Mouse (Mus musculus) retina, adult 2 months (tissue): ENCODE data around the gene Strada.
"Not testable (repeated sequence)": the region's sequence is repeated elsewhere in the genome, so short reads cannot be mapped to it uniquely, and the experiment has no call there.

Source experiments
- DNase-seq: peaks from one replicate; pipeline ENCODE4 v3.0.0-alpha.2; 2012; ENCODE audit warnings: low read depth, low spot score

Gene Strada

DNA sequence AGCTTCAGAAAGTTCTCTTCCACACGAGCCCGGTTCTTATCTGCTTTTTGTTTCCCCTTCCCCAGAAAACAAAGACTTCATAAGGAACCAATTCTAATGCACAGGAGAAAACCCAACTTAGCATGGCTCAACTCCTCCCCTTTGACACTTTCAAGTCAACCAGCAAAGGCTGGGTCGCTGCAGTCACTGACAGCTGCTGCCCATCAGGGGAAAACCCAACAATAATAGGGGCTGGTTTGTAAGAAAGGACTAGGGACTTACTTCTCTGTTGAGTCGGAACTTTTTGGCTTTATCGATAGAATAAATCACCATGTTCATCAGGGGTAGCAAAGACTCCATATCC, at the start of gene Strada:
Gene Strada, minus strand, starts transcription at position 46 of the 343 bp plus-strand sequence.
- no peak for DNase-seq

DNA sequence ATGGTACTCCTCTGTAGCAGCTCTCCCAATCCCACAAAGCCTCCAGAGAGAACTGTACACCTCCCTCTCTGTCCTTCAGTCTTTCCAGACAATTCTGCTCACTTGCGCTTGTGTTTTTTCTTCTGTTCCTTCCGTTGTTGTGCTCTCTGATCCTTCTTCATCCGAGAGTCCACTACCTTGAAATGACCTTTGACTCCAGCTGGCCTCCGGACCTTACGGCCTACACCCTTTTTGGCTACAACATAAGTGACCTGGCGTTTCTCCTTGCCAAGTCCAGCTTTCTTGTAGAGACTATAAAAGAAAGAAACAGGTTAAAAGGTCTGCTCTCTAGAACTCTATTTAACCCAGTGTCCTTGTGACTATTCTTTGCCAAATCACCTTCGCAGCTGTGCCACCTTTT, 47.4 kb upstream of the Strada start:
- DNase-seq: no peak

DNA sequence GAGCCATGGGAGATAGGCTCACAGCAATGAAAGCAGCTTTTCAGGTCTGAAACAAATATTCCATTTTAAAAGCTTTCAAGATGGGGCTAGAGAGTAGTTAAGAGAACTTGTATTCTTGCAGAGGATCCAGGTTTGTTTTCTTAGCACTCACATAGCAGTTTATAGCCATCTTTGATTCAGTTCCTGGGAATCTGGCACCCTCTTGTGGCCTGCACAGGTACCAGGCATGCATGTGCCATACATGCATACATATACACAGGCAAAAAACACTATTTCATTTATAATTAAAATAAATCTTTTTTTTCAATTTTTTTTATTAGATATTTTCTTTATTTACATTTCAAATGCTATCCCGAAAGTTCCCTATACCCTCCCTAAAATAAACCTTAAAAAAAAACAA, 44.9 kb upstream of the Strada start:
- DNase-seq: no peak

DNA sequence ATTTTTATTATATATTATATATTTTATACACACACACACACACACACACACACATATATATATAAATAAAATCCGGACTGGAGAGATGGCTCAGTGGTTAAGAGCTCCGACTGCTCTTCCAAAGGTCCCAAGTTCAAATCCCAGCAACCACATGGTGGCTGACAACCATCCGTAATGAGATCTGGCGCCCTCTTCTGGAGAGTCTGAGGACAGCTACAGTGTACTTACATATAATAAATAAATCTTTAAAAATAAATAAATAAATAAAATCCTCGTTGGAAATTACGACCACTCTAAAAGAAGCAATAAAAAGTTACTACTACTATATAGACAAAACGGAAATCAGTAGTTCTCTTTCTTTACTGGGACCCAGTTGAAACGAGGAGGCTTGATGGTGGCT, 32.0 kb upstream of the Strada start:
- not testable (repeated sequence) for DNase-seq

DNA sequence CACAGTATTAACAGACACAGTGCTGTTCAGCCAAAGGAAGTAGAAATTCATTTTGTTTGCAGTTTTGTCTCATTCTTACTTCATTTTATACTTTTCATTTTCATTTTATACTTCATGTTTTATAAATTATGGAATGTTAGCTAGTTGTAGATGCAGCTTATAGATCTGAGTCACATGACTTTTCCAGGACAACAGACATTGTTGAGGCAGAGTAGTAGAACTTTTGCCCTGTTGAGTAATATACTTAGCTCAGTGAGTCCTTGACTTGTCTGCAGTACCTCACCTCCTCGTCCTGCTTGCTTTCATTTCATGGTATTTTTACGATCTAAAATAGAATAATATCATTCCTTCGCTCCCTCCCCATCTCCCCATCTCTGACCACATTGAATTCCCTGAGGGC, 18.6 kb upstream of the Strada start:
- DNase-seq: no peak

DNA sequence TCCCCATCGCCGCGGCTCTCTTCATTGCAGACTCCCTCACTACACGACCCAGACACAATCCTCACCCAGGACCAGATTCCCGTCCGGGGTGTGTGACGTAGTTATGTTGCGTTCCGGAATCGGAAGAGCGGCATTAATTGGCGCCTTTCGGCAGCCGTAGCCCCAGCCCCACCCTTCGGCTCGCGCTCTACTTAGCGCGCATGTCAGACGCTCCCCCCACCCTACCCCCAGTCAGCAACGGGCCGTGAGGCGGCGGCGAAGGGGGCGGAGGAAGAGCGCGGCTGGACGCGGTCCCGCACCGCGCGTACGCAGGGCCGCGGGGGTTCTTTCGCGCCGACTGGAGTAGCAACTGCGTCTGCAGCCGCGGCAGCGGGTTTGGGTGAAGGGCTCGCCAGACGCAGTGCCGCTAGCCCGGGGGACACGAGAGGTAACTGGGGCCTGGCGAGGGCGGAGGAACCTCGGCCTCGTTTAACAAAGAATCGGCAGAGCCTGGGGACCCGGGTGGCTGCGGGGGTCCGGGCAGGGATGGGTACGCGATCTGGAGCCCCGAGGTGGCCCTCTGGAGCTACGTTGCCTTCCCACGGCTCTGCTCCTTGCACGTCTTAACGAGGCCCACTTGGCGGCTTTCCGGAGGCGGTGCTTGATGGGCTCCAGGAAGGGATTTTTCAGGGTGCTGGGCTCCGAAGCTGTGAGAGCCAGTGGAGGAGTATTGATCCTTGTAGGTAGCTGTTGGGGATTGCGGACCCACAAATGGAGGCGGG, 14.9 kb upstream of the Strada start, which contains the start of gene Ddx42:
Gene Ddx42, plus strand, starts transcription at position 197 of the 761 bp plus-strand sequence.
- peak; percentile 92 for DNase-seq

DNA sequence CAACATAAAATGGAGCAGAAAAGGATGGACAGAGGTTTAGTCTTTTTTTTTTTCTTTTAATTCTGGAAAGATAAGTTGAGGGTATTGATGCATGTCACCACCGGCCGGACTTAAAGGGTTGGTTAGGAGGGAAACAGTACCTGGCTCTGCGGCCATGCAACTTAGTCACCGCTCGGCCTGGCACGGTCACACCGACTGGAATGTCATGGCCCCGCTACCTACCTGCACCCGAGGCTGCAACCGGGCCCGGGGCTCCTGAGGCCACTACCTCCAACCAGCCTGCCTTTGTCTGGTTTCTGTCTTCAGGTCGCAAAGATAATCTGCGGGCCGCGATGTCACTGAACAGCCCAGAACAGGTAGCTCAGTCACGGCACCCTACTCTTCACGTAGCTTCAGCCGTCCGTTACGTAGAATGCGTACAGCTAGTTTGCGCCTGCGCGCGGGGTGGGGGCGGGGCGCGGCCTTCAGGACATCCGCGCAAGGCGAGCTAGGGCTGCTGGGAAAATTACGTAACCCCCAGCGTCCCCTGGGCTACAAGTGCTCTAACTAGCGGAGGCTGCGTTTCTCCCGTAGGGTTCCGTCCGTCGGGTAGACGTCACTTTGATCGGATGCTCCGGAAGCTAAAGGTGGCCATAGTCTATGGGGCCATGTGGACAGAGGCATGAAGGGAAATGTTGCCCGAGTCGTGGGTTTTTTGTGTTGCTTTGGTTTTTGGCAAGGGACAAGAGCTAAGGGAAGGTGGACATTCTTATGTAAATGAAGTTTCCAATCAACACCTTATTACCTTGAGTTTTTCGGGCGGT, 14.2 kb upstream of the Strada start, which contains the start of gene Ccdc47:
Gene Ccdc47, minus strand, starts transcription at position 418 of the 803 bp plus-strand sequence.
- peak; percentile 99 for DNase-seq

DNA sequence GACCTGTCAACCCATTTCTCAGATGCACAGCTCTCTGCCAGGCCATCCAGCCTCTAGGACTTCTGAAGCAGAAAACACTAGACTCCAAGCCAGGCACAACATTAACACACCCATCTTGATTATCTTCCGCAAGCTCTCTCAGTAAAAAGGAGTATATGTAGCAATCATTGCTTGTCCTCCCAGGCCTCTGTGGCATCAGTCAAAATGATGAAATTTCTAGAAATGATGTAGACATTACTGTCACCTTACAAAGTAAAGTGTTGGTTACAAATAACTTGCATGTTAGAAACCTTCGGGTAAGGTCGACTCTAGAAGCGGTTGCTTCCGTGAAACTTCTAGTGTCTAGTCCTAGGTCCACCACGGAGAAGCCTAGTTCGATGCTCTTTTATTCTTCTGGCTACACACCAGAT, 13.5 kb upstream of the Strada start:
- DNase-seq: no peak

DNA sequence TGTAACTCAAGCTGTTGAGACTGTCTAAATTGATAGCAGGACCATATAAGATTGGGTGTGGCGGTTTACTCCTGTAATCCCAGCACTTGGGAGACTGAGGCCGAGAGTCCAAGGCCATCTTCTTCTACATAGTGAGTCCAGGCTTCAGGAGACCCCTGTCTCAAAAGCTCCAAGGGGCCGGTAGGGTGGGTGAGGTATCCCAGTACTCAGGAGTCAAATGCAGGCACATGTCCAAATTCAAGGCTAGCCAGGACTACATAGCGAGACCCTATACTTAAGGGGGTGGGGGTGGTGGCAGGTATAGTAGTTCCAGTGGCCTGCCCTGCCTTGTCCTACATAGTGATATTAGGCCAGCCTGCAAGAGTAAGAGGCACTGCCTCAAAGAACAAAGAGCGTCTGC, 12.9 kb upstream of the Strada start:
- no peak for DNase-seq

DNA sequence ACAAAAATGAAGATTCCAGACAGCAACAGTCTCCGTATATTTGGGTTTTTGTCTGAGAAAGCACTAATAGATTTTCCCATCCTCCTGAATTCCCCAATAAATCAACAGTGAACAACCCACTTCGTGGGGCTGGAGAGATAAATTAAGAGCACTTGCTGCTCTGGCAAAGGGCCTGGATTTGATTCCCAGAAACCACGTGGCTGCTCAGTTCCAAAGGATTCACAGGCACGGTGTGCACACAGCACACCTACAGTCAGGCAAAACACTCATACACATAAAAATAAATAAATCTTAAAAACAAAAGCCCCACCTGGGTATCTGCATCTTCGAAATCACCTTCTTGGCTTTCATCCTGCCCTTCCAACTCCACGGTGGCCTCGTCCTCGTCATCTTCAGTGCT, 10.8 kb upstream of the Strada start:
- DNase-seq: no peak

DNA sequence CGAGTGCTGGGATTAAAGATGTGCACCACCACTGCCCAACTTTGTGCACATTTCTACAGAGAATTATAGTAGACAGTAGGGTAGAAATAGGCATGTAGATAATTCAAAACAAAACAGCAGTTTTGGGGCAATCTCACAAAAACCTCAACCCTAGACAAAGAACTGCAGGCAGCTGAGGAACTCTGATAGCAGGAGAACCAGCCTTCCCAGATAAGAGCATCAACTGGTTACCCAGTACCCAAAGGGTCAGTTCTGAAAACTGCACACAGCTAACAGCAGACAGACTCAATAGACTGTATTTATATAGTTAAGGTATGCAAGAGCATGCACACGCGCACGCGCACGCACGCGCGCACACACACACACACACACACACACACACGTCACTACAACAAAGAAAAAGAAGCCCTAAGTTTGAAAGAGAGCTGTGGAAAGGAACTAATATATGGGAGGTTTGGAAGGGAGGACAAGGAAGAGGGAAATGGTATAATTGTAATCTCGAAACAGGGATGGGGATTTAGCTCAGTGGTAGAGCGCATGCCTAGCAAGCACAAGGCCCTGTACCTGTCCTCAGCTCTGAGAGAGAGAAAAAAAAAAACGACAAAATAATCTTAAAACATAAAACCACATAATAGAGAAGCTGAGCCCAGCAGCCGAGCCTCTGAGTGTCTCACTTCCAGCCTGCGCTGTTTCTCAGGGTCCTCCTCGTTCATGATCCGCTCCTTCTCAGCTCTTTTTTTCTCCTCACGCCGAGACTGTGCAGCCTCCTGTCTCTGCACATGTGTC, 438 bp downstream of the Strada start:
- DNase-seq: no peak

DNA sequence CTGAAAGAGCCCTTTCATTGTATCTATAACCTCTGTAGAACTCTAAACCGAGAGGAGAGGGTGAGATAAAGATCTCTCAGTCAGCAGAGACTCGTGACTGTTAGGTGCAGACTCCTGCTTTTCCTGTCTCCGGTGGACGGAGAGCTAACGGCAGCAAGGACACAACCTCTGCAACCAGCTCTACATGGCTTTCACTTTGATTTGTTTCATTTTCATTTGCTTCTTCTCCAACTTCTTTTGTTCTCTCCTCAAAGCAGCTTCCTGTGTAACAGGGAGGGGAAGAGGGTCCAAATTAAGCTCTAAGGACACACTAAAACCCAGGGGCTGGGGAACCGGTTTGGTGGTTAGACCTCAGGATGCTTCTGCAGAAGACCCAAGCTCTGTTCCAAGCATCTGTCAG, 1.2 kb downstream of the Strada start:
- no peak for DNase-seq

DNA sequence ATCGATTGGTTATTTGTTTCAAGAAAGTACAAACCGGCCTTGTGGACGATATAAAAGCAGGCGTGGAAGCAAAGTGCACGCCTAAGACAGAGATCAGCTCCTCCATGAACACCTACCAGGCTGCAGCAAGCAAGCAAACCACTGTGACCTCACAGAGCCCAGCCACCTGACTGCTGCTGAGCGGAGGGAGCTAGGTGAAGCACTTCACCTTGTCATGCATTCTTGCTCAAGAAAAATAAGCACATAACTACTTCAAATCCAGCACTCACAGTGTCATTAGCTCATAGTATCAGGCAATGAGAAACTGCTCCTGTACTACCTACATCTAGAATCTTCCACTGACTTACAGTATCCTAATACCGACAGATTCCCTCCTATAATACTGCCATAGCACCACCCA, 2.0 kb downstream of the Strada start:
- DNase-seq: not testable (repeated sequence)

DNA sequence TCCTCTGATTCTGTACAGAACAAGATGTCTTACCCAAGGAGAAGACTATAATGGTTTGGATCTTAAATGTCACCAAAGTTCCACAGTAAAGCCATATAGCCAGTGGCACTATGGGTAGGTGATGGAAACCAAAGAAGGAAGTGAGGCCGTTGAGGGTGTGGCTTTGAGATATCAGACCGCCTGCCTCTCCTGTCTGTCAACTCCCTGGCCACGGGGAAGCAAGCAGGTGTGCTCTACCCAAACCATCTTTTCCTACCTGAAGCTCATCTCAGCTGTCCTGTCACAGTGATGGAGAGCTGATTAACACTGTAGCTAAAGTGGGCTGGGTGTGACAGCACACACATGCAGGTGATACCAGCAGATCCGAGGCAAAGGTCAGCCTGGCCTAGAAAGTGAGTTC, 3.7 kb downstream of the Strada start:
- DNase-seq: no peak

DNA sequence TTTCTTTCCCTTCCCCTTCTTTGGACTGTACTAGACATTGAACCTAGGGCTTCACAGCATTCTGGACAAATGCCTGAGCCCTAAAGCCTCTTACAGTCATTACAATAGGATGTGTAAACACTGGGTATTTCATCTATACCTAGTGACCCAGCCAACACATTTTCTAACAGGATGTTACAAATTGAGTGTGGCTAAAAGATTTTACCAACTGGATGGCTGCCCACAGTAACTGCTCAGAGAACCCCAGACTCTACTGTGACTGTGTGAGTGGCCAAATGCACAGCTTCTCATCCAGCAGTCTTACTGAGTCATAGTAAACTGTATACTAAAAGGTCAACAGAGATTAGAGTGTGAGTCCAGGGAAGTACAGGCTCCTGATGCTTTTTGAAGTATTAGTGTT, 6.6 kb downstream of the Strada start:
- DNase-seq: no peak

DNA sequence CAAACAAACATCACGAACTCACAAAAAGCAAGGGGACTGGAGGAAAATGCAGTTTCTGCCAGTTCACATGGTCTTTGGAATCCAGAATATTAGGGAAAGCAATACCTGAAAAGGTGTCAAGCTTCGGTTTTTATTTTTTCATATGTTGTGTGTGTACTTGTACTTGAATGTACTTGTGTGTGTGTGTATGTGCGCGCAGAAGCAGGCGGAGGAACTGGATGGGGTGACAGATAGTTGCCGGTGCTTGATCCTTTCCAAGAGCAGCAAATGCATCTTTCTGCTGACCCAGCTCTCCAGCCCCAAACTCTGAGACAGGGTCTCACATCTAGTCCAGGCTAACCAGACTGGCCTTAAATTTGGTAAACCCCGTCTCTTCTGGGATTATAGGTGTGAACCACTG, 7.1 kb downstream of the Strada start:
- DNase-seq: no peak

DNA sequence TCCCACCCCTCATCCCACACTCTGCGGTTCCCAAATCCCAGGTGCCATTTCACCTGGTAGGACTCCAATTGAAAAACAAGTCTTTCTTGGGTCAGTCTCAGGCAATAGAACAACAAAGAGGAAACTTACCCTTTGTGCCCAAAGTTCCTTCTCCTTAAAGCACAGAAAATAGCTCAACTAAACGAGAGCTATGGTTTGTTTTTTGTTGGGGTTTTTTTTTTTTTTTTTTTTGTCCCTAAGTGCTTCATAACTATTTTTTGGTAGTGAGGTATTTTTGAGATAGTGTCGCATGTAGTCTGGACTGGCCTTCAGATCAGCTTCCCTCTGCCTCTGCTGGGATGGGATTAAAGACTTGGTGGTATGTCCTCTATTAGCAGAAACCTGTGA, 7.8 kb downstream of the Strada start:
- DNase-seq: no peak

DNA sequence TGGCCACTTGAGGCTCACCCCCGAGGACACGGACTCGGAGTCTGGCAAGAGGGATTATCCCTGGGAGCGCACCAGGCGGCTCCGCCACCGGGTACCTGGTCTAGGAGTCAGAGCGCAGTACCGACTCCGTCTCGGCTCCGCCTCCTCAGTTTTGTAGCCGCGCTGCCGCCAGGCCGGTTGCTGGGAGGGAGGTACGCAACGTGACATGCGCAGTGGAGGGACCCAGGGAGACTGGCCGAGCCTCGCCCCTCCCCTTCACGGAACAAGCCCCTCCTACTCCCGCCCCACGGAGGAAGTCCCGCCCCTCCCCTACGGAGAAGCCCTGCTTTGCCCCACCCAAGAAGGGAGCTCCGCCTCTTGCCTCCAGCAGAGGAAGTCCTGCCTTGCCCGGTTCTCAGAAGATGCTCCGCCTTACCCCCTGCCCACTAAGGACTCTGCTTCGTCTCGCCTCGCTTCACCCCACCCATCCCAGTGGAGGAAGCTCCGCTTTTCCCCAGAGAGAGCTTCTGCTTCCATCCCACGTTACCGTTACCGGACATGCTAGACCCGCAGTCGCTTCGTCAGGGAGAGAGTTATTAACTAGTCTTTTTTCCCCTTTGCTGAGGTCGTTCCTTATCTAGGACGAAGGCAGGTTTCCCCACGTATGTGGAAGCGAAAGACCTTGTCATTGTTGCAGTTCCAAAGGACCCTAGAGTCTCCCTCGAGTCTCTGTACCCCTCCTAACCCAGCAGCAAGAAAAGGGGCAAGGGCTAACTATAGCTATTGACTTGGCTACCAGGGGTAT, 8.4 kb downstream of the Strada start:
- peak; percentile 96 for DNase-seq

DNA sequence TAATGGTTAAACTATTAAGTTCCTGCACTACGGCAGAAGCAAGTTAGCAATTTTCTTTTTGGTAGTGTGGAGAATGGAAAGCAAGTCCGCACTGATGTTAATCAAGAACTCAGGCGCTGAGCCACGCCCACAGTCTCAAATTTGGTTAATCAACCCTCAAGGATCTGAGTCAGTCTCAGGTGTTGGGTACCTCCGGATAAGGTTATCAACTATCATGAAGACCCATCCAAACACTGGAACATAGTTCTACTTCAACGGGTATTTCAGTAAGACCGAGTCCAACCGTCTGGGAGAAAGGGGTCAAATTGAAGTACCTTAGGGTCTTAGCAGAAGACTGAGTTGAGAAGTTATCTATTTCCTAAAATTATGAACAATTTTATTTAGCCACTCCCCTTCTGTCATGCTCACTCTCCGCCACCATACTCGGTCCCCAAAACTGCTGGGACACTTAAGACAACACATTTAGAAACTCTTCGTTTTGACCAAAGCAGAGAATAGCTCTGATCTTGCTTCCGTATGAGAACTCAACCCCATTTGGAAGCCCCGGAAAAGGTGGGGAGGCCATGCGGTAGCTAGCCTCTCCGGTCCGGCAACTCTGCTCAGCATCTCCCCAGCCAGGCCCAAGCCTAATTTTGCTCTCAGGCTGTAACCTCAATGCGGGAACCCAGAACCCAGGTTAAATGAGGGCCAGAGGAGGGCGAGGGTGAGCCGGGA, 9.2 kb downstream of the Strada start:
- DNase-seq: no peak

DNA sequence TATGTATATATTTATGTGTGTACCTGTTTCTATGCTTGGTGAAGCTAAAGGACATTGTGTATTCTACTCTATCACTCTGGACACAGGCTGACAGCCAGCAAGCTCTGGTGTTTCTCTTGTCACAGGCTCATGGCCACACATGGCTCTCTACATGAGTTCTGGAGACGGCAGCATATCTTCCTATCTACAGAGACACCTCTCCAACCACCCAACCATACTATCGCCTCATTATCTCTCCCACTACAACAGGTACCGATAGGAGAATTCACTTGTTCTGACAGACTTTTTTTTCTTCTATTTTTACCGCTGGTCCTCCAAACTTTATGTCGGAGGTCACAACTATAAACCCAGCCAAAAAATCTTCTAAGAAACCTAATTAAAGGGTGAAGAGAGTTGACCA, 9.7 kb downstream of the Strada start:
- DNase-seq: no peak

DNA sequence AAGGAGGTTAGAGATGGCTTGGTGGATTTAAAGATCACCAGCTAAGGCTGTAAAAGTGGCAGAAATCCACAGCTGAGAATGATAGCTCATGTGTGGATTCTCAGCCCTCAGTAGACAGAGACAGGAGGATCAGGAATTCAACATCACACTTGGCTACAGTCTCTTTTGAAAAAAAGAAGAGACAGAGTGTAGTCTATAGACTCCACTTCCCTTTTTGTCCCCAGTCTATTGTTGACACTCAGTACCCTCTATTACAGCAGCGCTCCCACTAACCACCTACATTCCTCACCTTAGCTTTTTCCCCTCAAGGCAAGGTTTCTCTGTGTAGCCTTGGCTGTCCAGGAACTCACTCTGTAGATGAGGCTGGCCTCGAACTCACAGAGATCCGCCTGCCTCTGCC, 10.3 kb downstream of the Strada start:
- no peak for DNase-seq
